Mouse (Mus musculus): ENCODE data around the gene Natd1.
A peak's percentile ranks its signal among the peaks of the same experiment; 100 is the strongest.

- TF ChIP-seq POLR2A (IDR thresholded peaks at IDR 0.05; ENCODE audit: low read depth, low read length) (peak; percentile 59), CTCF (IDR thresholded peaks at IDR 0.05; ENCODE audit: extremely low read depth, insufficient read length, insufficient replicate concordance, low read depth, low read length) (no peak)
Measured at GRCm38 (mm10) chr11:60878675-60879294, 35.8 kb downstream of the Natd1 start, which contains the start of gene Tmem11.

All from small intestine, adult 2 months (tissue).